Mouse (Mus musculus): ENCODE results near the gene Ube4b. TPM values are rescaled to one million over a fixed set of nuclear protein-coding genes. Genes with fewer than 3 reads are reported as not detected.

Ube4b gene
- polyA plus RNA-seq, 1 experiment from 2014 or later: 70.6 TPM

GRCm38 (mm10) chr4:149306712-149307595, 119.6 kb downstream of the Ube4b start:
- H3K4me1 ChIP-seq (replicated peaks; ENCODE audit: control insufficient read depth, insufficient read depth, low read length): peaks cover 23% of the 10 kb centered on the region

DNA sequence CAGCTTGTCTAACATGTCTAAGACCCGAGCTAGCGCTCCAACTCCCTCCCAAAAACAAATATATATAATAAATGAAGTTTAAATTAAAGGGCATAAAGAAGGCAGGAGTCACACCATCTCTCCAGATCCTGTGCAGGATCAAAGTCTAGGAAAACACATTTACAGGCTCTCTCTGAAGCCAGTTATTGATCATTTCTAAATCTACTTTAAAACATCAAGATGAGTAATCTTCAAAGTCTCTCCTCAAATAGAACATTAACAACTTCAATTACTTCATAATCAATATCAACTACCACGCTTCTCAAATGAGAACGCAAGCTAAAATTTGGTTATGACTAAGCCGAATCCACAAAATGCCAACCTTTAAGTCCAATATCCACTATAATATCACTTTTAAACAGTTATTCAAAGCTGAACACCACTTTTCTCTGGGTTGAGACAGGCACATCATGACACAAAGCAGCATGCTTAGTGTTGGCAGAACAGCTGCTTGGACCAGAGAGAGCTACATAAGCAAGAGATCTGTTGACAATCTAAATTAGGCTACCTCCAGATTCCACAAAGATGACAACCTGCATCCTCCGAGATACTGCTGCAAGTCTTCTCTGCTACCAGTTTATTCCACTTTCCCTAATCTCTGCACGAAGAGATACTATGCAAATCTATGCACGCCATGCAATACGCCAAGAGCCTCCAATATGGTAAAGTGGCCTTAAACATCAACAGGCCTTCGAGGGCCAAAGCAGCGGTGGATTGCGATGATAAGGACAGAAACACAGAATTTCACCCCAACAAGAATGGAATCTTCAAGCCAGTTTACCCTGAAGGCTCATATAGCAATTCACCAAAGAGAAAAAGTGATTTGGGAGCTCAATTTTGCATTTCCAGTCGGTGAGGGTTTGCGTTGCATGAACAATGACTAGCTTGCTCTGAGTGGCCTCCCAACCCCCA, 120.5 kb downstream of the Ube4b start:
- Histone ChIP-seq H3K4me1 (replicated peaks; ENCODE audit: control insufficient read depth, insufficient read depth, low read length) (peaks cover 27% of the 10 kb centered on the region), H3K4me3 (ENCODE audit: low read depth, low read length) (peak overlapping the region; percentile 99), H3K4me2 (ENCODE audit: low read depth, low read length, severe bottlenecking) (peak overlapping the region; percentile 78), H3K36me3 (ENCODE audit: control insufficient read depth, insufficient read depth, low read length) (no peaks in the 10 kb centered on the region), H3K27ac (ENCODE audit: low read depth, low read length) (peak overlapping the region; percentile 89), H3K9ac (ENCODE audit: low read length) (peak overlapping the region; percentile 95), H3K27me3 (ENCODE audit: control insufficient read depth, insufficient read depth, low read length) (no peaks in the 10 kb centered on the region), H3K9me3 (ENCODE audit: control insufficient read depth, low read length) (no peaks in the 10 kb centered on the region)
- DNase-seq (ENCODE audit: low spot score) (no peak), ATAC-seq (replicated peaks; ENCODE audit: low FRiP score) (no peak)
- WGBS: 36% methylated on average over 14 of the region's 14 CpGs

More at GRCm38 (mm10) chr4:149306712-149307595, 119.6 kb downstream of the Ube4b start:
- no peaks in the 10 kb centered on the region for H3K27me3 ChIP-seq (ENCODE audit: control insufficient read depth, insufficient read depth, low read length)
- no peaks in the 10 kb centered on the region for H3K36me3 ChIP-seq (ENCODE audit: control insufficient read depth, insufficient read depth, low read length)
- peak; percentile 60 for ATAC-seq (replicated peaks; ENCODE audit: low FRiP score)
- H3K4me2 ChIP-seq (ENCODE audit: low read depth, low read length, severe bottlenecking): peak overlapping the region; percentile 78
- under 1% methylated on average over 75 of the region's 83 CpGs for WGBS
- peak overlapping the region; percentile 89 for H3K27ac ChIP-seq (ENCODE audit: low read depth, low read length)
- peak overlapping the region; percentile 95 for H3K9ac ChIP-seq (ENCODE audit: low read length)
- no peaks in the 10 kb centered on the region for H3K9me3 ChIP-seq (ENCODE audit: control insufficient read depth, low read length)
- DNase-seq (ENCODE audit: low spot score): peak; percentile 80
- H3K4me3 ChIP-seq (ENCODE audit: low read depth, low read length): peak overlapping the region; percentile 99

DNA sequence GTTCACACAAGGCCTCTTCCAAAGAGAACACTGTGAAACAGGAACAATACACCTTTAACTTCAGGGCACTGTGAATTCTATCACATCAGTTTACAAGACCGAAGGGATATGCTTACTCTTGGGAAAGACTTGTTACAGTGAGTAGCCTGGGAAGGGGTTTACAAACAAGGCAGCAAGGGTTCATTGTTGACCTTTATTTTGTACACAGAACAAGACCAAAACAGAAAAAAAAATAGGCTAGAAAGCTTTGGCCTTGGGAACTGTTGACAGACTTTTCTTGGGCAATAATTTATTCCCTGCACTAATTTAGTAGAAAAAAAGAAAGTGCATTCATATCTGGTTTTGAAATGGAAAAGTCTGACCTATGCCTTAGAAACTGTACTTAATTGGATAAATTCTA, 122.1 kb downstream of the Ube4b start:
- WGBS: 70% methylated on average over 1 of the region's 1 CpGs
- Histone ChIP-seq H3K9ac (ENCODE audit: low read length) (no peak overlapping the region), H3K4me3 (ENCODE audit: low read depth, low read length) (no peak overlapping the region), H3K9me3 (ENCODE audit: control insufficient read depth, low read length) (no peaks in the 10 kb centered on the region), H3K27me3 (ENCODE audit: control insufficient read depth, insufficient read depth, low read length) (no peaks in the 10 kb centered on the region), H3K27ac (ENCODE audit: low read depth, low read length) (no peak overlapping the region), H3K4me2 (ENCODE audit: low read depth, low read length, severe bottlenecking) (peak overlapping the region; percentile 3; the same call in 1 of the 2 replicates), H3K4me1 (replicated peaks; ENCODE audit: control insufficient read depth, insufficient read depth, low read length) (peaks cover 27% of the 10 kb centered on the region), H3K36me3 (ENCODE audit: control insufficient read depth, insufficient read depth, low read length) (no peaks in the 10 kb centered on the region)
- ATAC-seq (replicated peaks; ENCODE audit: low FRiP score) (no peak), DNase-seq (ENCODE audit: low spot score) (no peak)

- no peak overlapping the region for H3K4me3 ChIP-seq (ENCODE audit: low read depth, low read length)
- no peak overlapping the region for H3K4me2 ChIP-seq (ENCODE audit: low read depth, low read length, severe bottlenecking)
- peaks cover 21% of the 10 kb centered on the region; the same call in 1 of the 2 replicates for H3K4me1 ChIP-seq (replicated peaks; ENCODE audit: control insufficient read depth, insufficient read depth, low read length)
Observed at GRCm38 (mm10) chr4:149303502-149303901, 123.0 kb downstream of the Ube4b start.

DNA sequence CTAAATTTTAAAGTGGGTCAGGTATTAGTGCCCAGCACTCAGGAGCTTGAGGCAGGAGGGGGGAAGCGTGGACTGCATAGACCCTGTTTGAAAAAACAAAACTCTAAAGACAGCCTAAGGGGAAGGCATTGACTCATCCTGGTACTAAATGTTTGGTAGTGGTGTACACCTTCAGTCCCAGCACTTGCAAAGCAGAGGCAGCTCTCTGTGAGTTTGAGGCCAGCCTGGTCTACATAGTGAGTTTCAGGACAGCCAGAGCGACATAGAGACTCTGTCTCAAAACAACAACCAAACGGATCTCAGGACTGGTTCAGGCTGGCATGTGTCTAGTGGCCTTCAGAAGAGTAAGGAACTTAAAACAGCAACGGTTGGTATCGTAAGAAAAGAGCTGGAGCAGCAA, 123.8 kb downstream of the Ube4b start:
- DNase-seq (ENCODE audit: low spot score): no peak
- Histone ChIP-seq H3K9ac (ENCODE audit: low read length) (no peak overlapping the region), H3K36me3 (ENCODE audit: control insufficient read depth, insufficient read depth, low read length) (no peaks in the 10 kb centered on the region), H3K9me3 (ENCODE audit: control insufficient read depth, low read length) (no peaks in the 10 kb centered on the region), H3K27ac (ENCODE audit: low read depth, low read length) (no peak overlapping the region), H3K27me3 (ENCODE audit: control insufficient read depth, insufficient read depth, low read length) (no peaks in the 10 kb centered on the region), H3K4me3 (ENCODE audit: low read depth, low read length) (no peak overlapping the region), H3K4me1 (replicated peaks; ENCODE audit: control insufficient read depth, insufficient read depth, low read length) (peaks cover 21% of the 10 kb centered on the region; the same call in 1 of the 2 replicates), H3K4me2 (ENCODE audit: low read depth, low read length, severe bottlenecking) (no peak overlapping the region)
- 85% methylated on average over 5 of the region's 5 CpGs for WGBS
- ATAC-seq (replicated peaks; ENCODE audit: low FRiP score): no peak

More at GRCm38 (mm10) chr4:149303502-149303901, 123.0 kb downstream of the Ube4b start:
- no peaks in the 10 kb centered on the region for H3K36me3 ChIP-seq (ENCODE audit: control insufficient read depth, insufficient read depth, low read length)
- no peaks in the 10 kb centered on the region for H3K27me3 ChIP-seq (ENCODE audit: control insufficient read depth, insufficient read depth, low read length)
- 66% methylated on average over 5 of the region's 5 CpGs for WGBS
- H3K27ac ChIP-seq (ENCODE audit: low read depth, low read length): no peak overlapping the region
- no peaks in the 10 kb centered on the region for H3K9me3 ChIP-seq (ENCODE audit: control insufficient read depth, low read length)
- ATAC-seq (replicated peaks; ENCODE audit: low FRiP score): no peak
- no peak for DNase-seq (ENCODE audit: low spot score)
- no peak overlapping the region for H3K9ac ChIP-seq (ENCODE audit: low read length)

GRCm38 (mm10) chr4:149302136-149302535, 124.4 kb downstream of the Ube4b start:
- Histone ChIP-seq H3K9ac (ENCODE audit: low read length) (no peak overlapping the region), H3K4me3 (ENCODE audit: low read depth, low read length) (no peak overlapping the region), H3K4me2 (ENCODE audit: low read depth, low read length, severe bottlenecking) (no peak overlapping the region), H3K4me1 (replicated peaks; ENCODE audit: control insufficient read depth, insufficient read depth, low read length) (peaks cover 21% of the 10 kb centered on the region; the same call in 1 of the 2 replicates), H3K9me3 (ENCODE audit: control insufficient read depth, low read length) (no peaks in the 10 kb centered on the region), H3K27me3 (ENCODE audit: control insufficient read depth, insufficient read depth, low read length) (no peaks in the 10 kb centered on the region), H3K36me3 (ENCODE audit: control insufficient read depth, insufficient read depth, low read length) (no peaks in the 10 kb centered on the region), H3K27ac (ENCODE audit: low read depth, low read length) (no peak overlapping the region)
- 61% methylated on average over 3 of the region's 3 CpGs for WGBS
- DNase-seq (ENCODE audit: low spot score) (no peak), ATAC-seq (replicated peaks; ENCODE audit: low FRiP score) (no peak)

- DNase-seq (ENCODE audit: low spot score): no peak
- Histone ChIP-seq H3K27ac (ENCODE audit: low read depth, low read length) (no peak overlapping the region), H3K9ac (ENCODE audit: low read length) (no peak overlapping the region), H3K4me3 (ENCODE audit: low read depth, low read length) (no peak overlapping the region), H3K36me3 (ENCODE audit: control insufficient read depth, insufficient read depth, low read length) (no peaks in the 10 kb centered on the region), H3K4me2 (ENCODE audit: low read depth, low read length, severe bottlenecking) (no peak overlapping the region), H3K27me3 (ENCODE audit: control insufficient read depth, insufficient read depth, low read length) (no peaks in the 10 kb centered on the region), H3K4me1 (replicated peaks; ENCODE audit: control insufficient read depth, insufficient read depth, low read length) (0 out of 2 replicates have a peak, but pooled peaks cover 2% of the 10 kb centered on the region), H3K9me3 (ENCODE audit: control insufficient read depth, low read length) (no peaks in the 10 kb centered on the region)
- WGBS: 94% methylated on average over 2 of the region's 2 CpGs
- ATAC-seq (replicated peaks; ENCODE audit: low FRiP score): no peak
Observed at GRCm38 (mm10) chr4:149296501-149296900, 130.0 kb downstream of the Ube4b start.

- Histone ChIP-seq H3K4me2 (ENCODE audit: low read depth, low read length, severe bottlenecking) (no peak overlapping the region), H3K4me1 (replicated peaks; ENCODE audit: control insufficient read depth, insufficient read depth, low read length) (no peaks in the 10 kb centered on the region), H3K27me3 (ENCODE audit: control insufficient read depth, insufficient read depth, low read length) (no peaks in the 10 kb centered on the region), H3K36me3 (ENCODE audit: control insufficient read depth, insufficient read depth, low read length) (no peaks in the 10 kb centered on the region; the same call in 1 of the 2 replicates), H3K9ac (ENCODE audit: low read length) (no peak overlapping the region), H3K27ac (ENCODE audit: low read depth, low read length) (no peak overlapping the region), H3K9me3 (ENCODE audit: control insufficient read depth, low read length) (no peaks in the 10 kb centered on the region), H3K4me3 (ENCODE audit: low read depth, low read length) (no peak overlapping the region)
- DNase-seq (ENCODE audit: low spot score) (no peak), ATAC-seq (replicated peaks; ENCODE audit: low FRiP score) (no peak)
- WGBS: 91% methylated on average over 5 of the region's 5 CpGs
Observed at GRCm38 (mm10) chr4:149292984-149293383, 133.6 kb downstream of the Ube4b start.

All from forebrain, embryonic 11.5 days (tissue).